Mouse (Mus musculus): ENCODE data around the gene Lrrc73. TPM values are rescaled to one million over a fixed set of nuclear protein-coding genes. Genes with fewer than 3 reads are reported as not detected.
A peak's percentile ranks its signal among the peaks of the same experiment; 100 is the strongest.

The Lrrc73 gene
- polyA plus RNA-seq, 1 experiment from 2014 or later, result 0.53 TPM

- H3K4me2 ChIP-seq (ENCODE audit: low read length), result no peak overlapping the region
- peak overlapping the region; percentile 56 to 64; a peak in 3 of 4 replicates for H3K27ac ChIP-seq (replicated peaks in 1 of 2; ENCODE audit: control insufficient read depth in 1 of 2, insufficient read depth in 1 of 2, low read depth in 2 of 2, low read length in 2 of 2)
- H3K36me3 ChIP-seq (ENCODE audit: control insufficient read depth, insufficient read depth, low read length), result peaks cover 46% of the 10 kb centered on the region
- peaks cover 27 to 41% of the 10 kb centered on the region in 2 experiments for H3K4me1 ChIP-seq (ENCODE audit: control insufficient read depth in 2 of 2, insufficient read depth in 2 of 2, low read length in 2 of 2)
- no peak overlapping the region for H3K4me3 ChIP-seq (ENCODE audit: control insufficient read depth in 1 of 2, insufficient read depth in 1 of 2, low read depth in 1 of 2, low read length in 2 of 2)
- peak overlapping the region; percentile 13; the same call in 1 of the 2 replicates for H3K9ac ChIP-seq (ENCODE audit: low read length)
- ATAC-seq (ENCODE audit: insufficient number of reproducible peaks, insufficient read depth, low FRiP score, low read depth), result no peak
- H3K9me3 ChIP-seq (ENCODE audit: control insufficient read depth, low read length), result no peaks in the 10 kb centered on the region
- WGBS, result 81% methylated on average over 12 of the region's 12 CpGs
- H3K27me3 ChIP-seq (ENCODE audit: control insufficient read depth, insufficient read depth, low read length), result no peaks in the 10 kb centered on the region
Measured at GRCm38 (mm10) chr17:46278011-46278765, 24.9 kb downstream of the Lrrc73 start.

GRCm38 (mm10) chr17:46282483-46283123 is 29.3 kb downstream of the Lrrc73 start, which contains the start of gene Tjap1:
Gene Tjap1 (minus strand): TSS chr17:46283026.
- no peaks in the 10 kb centered on the region for H3K9me3 ChIP-seq (ENCODE audit: control insufficient read depth, low read length)
- ATAC-seq (ENCODE audit: insufficient number of reproducible peaks, insufficient read depth, low FRiP score, low read depth), result peak; percentile 92
- H3K4me1 ChIP-seq (ENCODE audit: control insufficient read depth in 2 of 2, insufficient read depth in 2 of 2, low read length in 2 of 2), result peaks cover 12 to 26% of the 10 kb centered on the region in 2 experiments
- peak within 1 kb of the TSS; percentile 86 for H3K9ac ChIP-seq (ENCODE audit: low read length)
- peak within 1 kb of the TSS; percentile 88 to 90 for H3K27ac ChIP-seq (replicated peaks in 1 of 2; ENCODE audit: control insufficient read depth in 1 of 2, insufficient read depth in 1 of 2, low read depth in 2 of 2, low read length in 2 of 2)
- H3K27me3 ChIP-seq (ENCODE audit: control insufficient read depth, insufficient read depth, low read length), result no peaks in the 10 kb centered on the region
- peak within 1 kb of the TSS; percentile 94 for H3K4me2 ChIP-seq (ENCODE audit: low read length)
- H3K4me3 ChIP-seq (ENCODE audit: control insufficient read depth in 1 of 2, insufficient read depth in 1 of 2, low read depth in 1 of 2, low read length in 2 of 2), result peak within 1 kb of the TSS; percentile 63 to 80
- 1% methylated on average over 37 of the region's 37 CpGs for WGBS
- H3K36me3 ChIP-seq (ENCODE audit: control insufficient read depth, insufficient read depth, low read length), result peaks cover 30% of the 10 kb centered on the region

GRCm38 (mm10) chr17:46283140-46283539 is 29.8 kb downstream of the Lrrc73 start:
- H3K27me3 ChIP-seq (ENCODE audit: control insufficient read depth, insufficient read depth, low read length), result no peaks in the 10 kb centered on the region
- H3K9ac ChIP-seq (ENCODE audit: low read length), result peak overlapping the region; percentile 86; the same call in 1 of the 2 replicates
- no peak for ATAC-seq (ENCODE audit: insufficient number of reproducible peaks, insufficient read depth, low FRiP score, low read depth)
- no peaks in the 10 kb centered on the region for H3K9me3 ChIP-seq (ENCODE audit: control insufficient read depth, low read length)
- peak overlapping the region in 1 of 2 experiments; percentile 88; a peak in 1 of 4 replicates for H3K27ac ChIP-seq (replicated peaks in 1 of 2; ENCODE audit: control insufficient read depth in 1 of 2, insufficient read depth in 1 of 2, low read depth in 2 of 2, low read length in 2 of 2)
- 26% methylated on average over 9 of the region's 9 CpGs for WGBS
- H3K4me3 ChIP-seq (ENCODE audit: control insufficient read depth in 1 of 2, insufficient read depth in 1 of 2, low read depth in 1 of 2, low read length in 2 of 2), result peak overlapping the region; percentile 4 to 80; a peak in 3 of 4 replicates
- peaks cover 25% of the 10 kb centered on the region for H3K36me3 ChIP-seq (ENCODE audit: control insufficient read depth, insufficient read depth, low read length)
- H3K4me2 ChIP-seq (ENCODE audit: low read length), result peak overlapping the region; percentile 94
- H3K4me1 ChIP-seq (ENCODE audit: control insufficient read depth in 2 of 2, insufficient read depth in 2 of 2, low read length in 2 of 2), result peaks cover 10 to 26% of the 10 kb centered on the region in 2 experiments

GRCm38 (mm10) chr17:46283911-46284310 is 30.6 kb downstream of the Lrrc73 start:
- no peak for ATAC-seq (ENCODE audit: insufficient number of reproducible peaks, insufficient read depth, low FRiP score, low read depth)
- peaks cover 8 to 24% of the 10 kb centered on the region in 2 experiments for H3K4me1 ChIP-seq (ENCODE audit: control insufficient read depth in 2 of 2, insufficient read depth in 2 of 2, low read length in 2 of 2)
- H3K4me3 ChIP-seq (ENCODE audit: control insufficient read depth in 1 of 2, insufficient read depth in 1 of 2, low read depth in 1 of 2, low read length in 2 of 2), result no peak overlapping the region
- H3K36me3 ChIP-seq (ENCODE audit: control insufficient read depth, insufficient read depth, low read length), result peaks cover 18% of the 10 kb centered on the region
- 80% methylated on average over 8 of the region's 8 CpGs for whole genome bisulfite sequencing
- H3K4me2 ChIP-seq (ENCODE audit: low read length), result no peak overlapping the region
- no peaks in the 10 kb centered on the region for H3K27me3 ChIP-seq (ENCODE audit: control insufficient read depth, insufficient read depth, low read length)
- H3K9ac ChIP-seq (ENCODE audit: low read length), result no peak overlapping the region
- no peak overlapping the region for H3K27ac ChIP-seq (replicated peaks in 1 of 2; ENCODE audit: control insufficient read depth in 1 of 2, insufficient read depth in 1 of 2, low read depth in 2 of 2, low read length in 2 of 2)
- H3K9me3 ChIP-seq (ENCODE audit: control insufficient read depth, low read length), result no peaks in the 10 kb centered on the region

- no peak overlapping the region for H3K9ac ChIP-seq (ENCODE audit: low read length)
- ATAC-seq (ENCODE audit: insufficient number of reproducible peaks, insufficient read depth, low FRiP score, low read depth), result no peak
- H3K4me1 ChIP-seq (ENCODE audit: control insufficient read depth in 2 of 2, insufficient read depth in 2 of 2, low read length in 2 of 2), result peaks cover 8 to 24% of the 10 kb centered on the region in 2 experiments
- 66% methylated on average over 7 of the region's 7 CpGs for WGBS
- H3K27ac ChIP-seq (replicated peaks in 1 of 2; ENCODE audit: control insufficient read depth in 1 of 2, insufficient read depth in 1 of 2, low read depth in 2 of 2, low read length in 2 of 2), result no peak overlapping the region
- H3K4me3 ChIP-seq (ENCODE audit: control insufficient read depth in 1 of 2, insufficient read depth in 1 of 2, low read depth in 1 of 2, low read length in 2 of 2), result no peak overlapping the region
- peaks cover 12% of the 10 kb centered on the region for H3K36me3 ChIP-seq (ENCODE audit: control insufficient read depth, insufficient read depth, low read length)
- no peaks in the 10 kb centered on the region for H3K9me3 ChIP-seq (ENCODE audit: control insufficient read depth, low read length)
- no peaks in the 10 kb centered on the region for H3K27me3 ChIP-seq (ENCODE audit: control insufficient read depth, insufficient read depth, low read length)
- H3K4me2 ChIP-seq (ENCODE audit: low read length), result no peak overlapping the region
Measured at GRCm38 (mm10) chr17:46284653-46285052, 31.3 kb downstream of the Lrrc73 start.

GRCm38 (mm10) chr17:46285407-46285806 is 32.1 kb downstream of the Lrrc73 start:
- no peaks in the 10 kb centered on the region for H3K9me3 ChIP-seq (ENCODE audit: control insufficient read depth, low read length)
- H3K27ac ChIP-seq (replicated peaks in 1 of 2; ENCODE audit: control insufficient read depth in 1 of 2, insufficient read depth in 1 of 2, low read depth in 2 of 2, low read length in 2 of 2), result no peak overlapping the region
- H3K4me2 ChIP-seq (ENCODE audit: low read length), result no peak overlapping the region
- H3K4me3 ChIP-seq (ENCODE audit: control insufficient read depth in 1 of 2, insufficient read depth in 1 of 2, low read depth in 1 of 2, low read length in 2 of 2), result no peak overlapping the region
- H3K27me3 ChIP-seq (ENCODE audit: control insufficient read depth, insufficient read depth, low read length), result no peaks in the 10 kb centered on the region
- WGBS, result 60% methylated on average over 6 of the region's 6 CpGs
- no peak overlapping the region for H3K9ac ChIP-seq (ENCODE audit: low read length)
- ATAC-seq (ENCODE audit: insufficient number of reproducible peaks, insufficient read depth, low FRiP score, low read depth), result no peak
- H3K4me1 ChIP-seq (ENCODE audit: control insufficient read depth in 2 of 2, insufficient read depth in 2 of 2, low read length in 2 of 2), result peaks cover 8 to 24% of the 10 kb centered on the region in 2 experiments
- H3K36me3 ChIP-seq (ENCODE audit: control insufficient read depth, insufficient read depth, low read length), result peaks cover 4% of the 10 kb centered on the region; the same call in 1 of the 2 replicates

- Histone ChIP-seq H3K4me1 (ENCODE audit: control insufficient read depth in 2 of 2, insufficient read depth in 2 of 2, low read length in 2 of 2) (peaks cover 4 to 12% of the 10 kb centered on the region in 2 experiments), H3K27me3 (ENCODE audit: control insufficient read depth, insufficient read depth, low read length) (0 out of 2 replicates have a peak, but pooled peaks cover 3% of the 10 kb centered on the region), H3K4me2 (ENCODE audit: low read length) (no peak overlapping the region), H3K36me3 (ENCODE audit: control insufficient read depth, insufficient read depth, low read length) (no peaks in the 10 kb centered on the region), H3K4me3 (ENCODE audit: control insufficient read depth in 1 of 2, insufficient read depth in 1 of 2, low read depth in 1 of 2, low read length in 2 of 2) (no peak overlapping the region), H3K9me3 (ENCODE audit: control insufficient read depth, low read length) (no peaks in the 10 kb centered on the region), H3K27ac (replicated peaks in 1 of 2; ENCODE audit: control insufficient read depth in 1 of 2, insufficient read depth in 1 of 2, low read depth in 2 of 2, low read length in 2 of 2) (0 out of 4 replicates have a peak overlapping the region, but pooled peaks of 1 of the 2 experiments have one; percentile 8), H3K9ac (ENCODE audit: low read length) (no peak overlapping the region)
- peak; percentile 14; the same call in 1 of the 2 replicates for ATAC-seq (ENCODE audit: insufficient number of reproducible peaks, insufficient read depth, low FRiP score, low read depth)
- WGBS, result 66% methylated on average over 11 of the region's 11 CpGs
Measured at GRCm38 (mm10) chr17:46287678-46288095, 34.4 kb downstream of the Lrrc73 start.

All from heart, embryonic 14.5 days (tissue).